Mouse (Mus musculus): ENCODE results near the gene Hpn. TPM values are rescaled to one million over a fixed set of nuclear protein-coding genes. Genes with fewer than 3 reads are reported as not detected.
A peak's percentile ranks its signal among the peaks of the same experiment; 100 is the strongest.

The Hpn gene
- total RNA-seq (2021), result 10 to 100 TPM; 15.0 to 20.7 TPM
- long read RNA-seq, experiment 1, partial matches to known transcripts, result 35 of 90 reads
- long read RNA-seq, experiment 1, other reads (novel, unspliced or antisense), result 53 of 90 reads
- long read RNA-seq, experiment 2, partial matches to known transcripts, result 5 of 13 reads
- long read RNA-seq, experiment 2, other reads (novel, unspliced or antisense), result 7 of 13 reads

- no peak for DNase-seq (ENCODE audit: low spot score)
Observed at GRCm38 (mm10) chr7:31115182-31115581, at the start of gene Hpn. Gene Hpn (minus strand): TSS chr7:31115290.

GRCm38 (mm10) chr7:31164748-31165147, 49.7 kb upstream of the Hpn start:
- no peak for DNase-seq (ENCODE audit: low spot score)

- DNase-seq (ENCODE audit: low spot score), result no peak
Observed at GRCm38 (mm10) chr7:31163666-31164577, 48.8 kb upstream of the Hpn start.

GRCm38 (mm10) chr7:31162324-31162723, 47.2 kb upstream of the Hpn start:
- no peak for DNase-seq (ENCODE audit: low spot score)

- DNase-seq (ENCODE audit: low spot score), result no peak
Observed at GRCm38 (mm10) chr7:31161831-31162230, 46.7 kb upstream of the Hpn start.

- DNase-seq (ENCODE audit: low spot score), result no peak
Observed at GRCm38 (mm10) chr7:31161246-31161645, 46.2 kb upstream of the Hpn start.

- DNase-seq (ENCODE audit: low spot score), result no peak
Observed at GRCm38 (mm10) chr7:31160763-31161162, 45.7 kb upstream of the Hpn start.

- DNase-seq (ENCODE audit: low spot score), result peak; percentile 42
Observed at GRCm38 (mm10) chr7:31156034-31156928, 41.2 kb upstream of the Hpn start.

- peak; percentile 78 for DNase-seq (ENCODE audit: low spot score)
Observed at GRCm38 (mm10) chr7:31155296-31156033, 40.4 kb upstream of the Hpn start, which contains the start of gene Gramd1a. Gene Gramd1a (minus strand): TSS chr7:31155896.

- DNase-seq (ENCODE audit: low spot score), result no peak
Observed at GRCm38 (mm10) chr7:31153536-31154320, 38.6 kb upstream of the Hpn start.

GRCm38 (mm10) chr7:31151301-31152241, 36.5 kb upstream of the Hpn start:
- DNase-seq (ENCODE audit: low spot score), result peak; percentile 51

GRCm38 (mm10) chr7:31150566-31151300, 35.6 kb upstream of the Hpn start:
- peak; percentile 90 for DNase-seq (ENCODE audit: low spot score)

- no peak for DNase-seq (ENCODE audit: low spot score)
Observed at GRCm38 (mm10) chr7:31149751-31150565, 34.9 kb upstream of the Hpn start.

- DNase-seq (ENCODE audit: low spot score), result no peak
Observed at GRCm38 (mm10) chr7:31149271-31149670, 34.2 kb upstream of the Hpn start.

- peak; percentile 67 for DNase-seq (ENCODE audit: low spot score)
Observed at GRCm38 (mm10) chr7:31148756-31149155, 33.7 kb upstream of the Hpn start.

GRCm38 (mm10) chr7:31148086-31148485, 33.0 kb upstream of the Hpn start:
- no peak for DNase-seq (ENCODE audit: low spot score)

- DNase-seq (ENCODE audit: low spot score), result no peak
Observed at GRCm38 (mm10) chr7:31145596-31146160, 30.6 kb upstream of the Hpn start.
